Mouse (Mus musculus): ENCODE results near the gene Donson.

The Donson gene

GRCm38 (mm10) chr16:91639636-91640035 is 48.9 kb downstream of the Donson start:
- DNase-seq = no peak

GRCm38 (mm10) chr16:91639161-91639560 is 49.4 kb downstream of the Donson start:
- DNase-seq = no peak

- DNase-seq = no peak
Measured at GRCm38 (mm10) chr16:91633641-91634040, 54.9 kb downstream of the Donson start.

GRCm38 (mm10) chr16:91632940-91633339 is 55.6 kb downstream of the Donson start:
- no peak for DNase-seq

- no peak for DNase-seq
Measured at GRCm38 (mm10) chr16:91632439-91632838, 56.1 kb downstream of the Donson start.

GRCm38 (mm10) chr16:91630584-91630983 is 58.0 kb downstream of the Donson start:
- no peak for DNase-seq

- DNase-seq = no peak
Measured at GRCm38 (mm10) chr16:91629749-91630148, 58.8 kb downstream of the Donson start.

GRCm38 (mm10) chr16:91628673-91629072 is 59.9 kb downstream of the Donson start:
- DNase-seq = no peak

GRCm38 (mm10) chr16:91627831-91628230 is 60.7 kb downstream of the Donson start:
- no peak for DNase-seq

Measured in kidney, adult 18-20 months (tissue).